Mouse (Mus musculus) right cerebral cortex, postnatal 10 days (tissue): ENCODE results near the gene Elmsan1.
A peak's percentile ranks its signal among the peaks of the same experiment; 100 is the strongest.

ENCODE experiments used
- DNase-seq, 2 experiments: peaks; one replicate each; pipeline ENCODE4 v3.0.0; 2021; ENCODE audit warnings: low spot score in 2 of 2

Elmsan1 gene

DNA sequence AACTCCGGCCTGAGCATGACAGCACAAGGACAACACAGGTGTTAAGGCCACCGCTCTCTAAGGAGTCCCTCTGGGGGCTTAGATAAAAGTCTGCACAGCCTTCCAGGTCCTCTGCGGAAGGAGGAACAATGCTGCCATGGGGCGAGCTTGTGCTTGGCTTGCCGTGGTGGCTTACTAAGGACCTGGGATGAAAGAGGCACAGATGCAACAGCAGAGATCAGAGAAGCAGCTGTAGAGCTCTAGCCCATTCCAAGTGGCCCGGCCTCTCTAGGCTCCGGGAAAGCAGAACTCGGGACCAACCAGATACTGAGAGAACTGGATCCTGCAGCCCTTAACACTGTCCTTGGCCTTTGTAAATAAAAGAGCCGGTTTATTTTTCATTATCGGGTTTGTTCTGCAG lies 66.8 kb downstream of the Elmsan1 start:
- DNase-seq, result no peak

DNA sequence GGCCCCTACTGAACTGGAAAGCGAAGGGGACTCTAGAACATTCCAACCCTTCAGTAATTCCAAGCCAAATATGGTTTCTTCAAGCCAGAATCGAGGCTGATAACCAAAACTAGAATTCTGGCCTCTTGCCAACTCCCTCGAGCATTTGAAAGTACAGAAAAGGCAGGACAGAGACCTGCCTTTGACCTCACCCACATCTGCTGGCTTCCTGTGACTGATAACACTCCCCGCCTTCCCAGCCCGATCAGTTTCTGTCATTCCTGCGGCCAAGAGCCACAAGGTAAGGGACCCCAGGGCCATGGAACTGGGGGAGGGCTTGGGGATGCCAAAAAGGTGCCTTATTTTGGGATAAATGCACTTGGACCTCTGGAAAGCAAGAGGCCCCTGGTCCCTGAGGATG lies 67.7 kb downstream of the Elmsan1 start:
- no peak for DNase-seq

DNA sequence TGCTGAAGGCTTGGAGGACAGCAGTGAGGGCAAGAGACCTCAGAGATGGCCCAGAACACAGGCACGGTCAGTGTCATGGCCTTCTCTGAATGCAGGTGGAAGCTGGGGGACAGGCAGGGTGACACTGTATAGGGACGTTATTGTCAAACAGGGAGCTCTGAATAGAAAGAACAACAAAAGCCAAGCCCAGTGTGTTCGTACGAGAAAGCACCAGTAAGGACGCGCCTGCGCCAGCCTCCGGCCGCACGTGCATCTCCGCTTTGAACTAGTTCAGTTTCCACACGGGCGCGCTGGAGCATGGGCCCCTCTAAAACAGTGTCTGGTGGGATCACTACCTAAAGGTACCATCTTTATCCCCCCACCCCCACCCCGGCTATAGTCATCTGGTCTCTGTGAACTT lies 68.7 kb downstream of the Elmsan1 start:
- no peak for DNase-seq

DNA sequence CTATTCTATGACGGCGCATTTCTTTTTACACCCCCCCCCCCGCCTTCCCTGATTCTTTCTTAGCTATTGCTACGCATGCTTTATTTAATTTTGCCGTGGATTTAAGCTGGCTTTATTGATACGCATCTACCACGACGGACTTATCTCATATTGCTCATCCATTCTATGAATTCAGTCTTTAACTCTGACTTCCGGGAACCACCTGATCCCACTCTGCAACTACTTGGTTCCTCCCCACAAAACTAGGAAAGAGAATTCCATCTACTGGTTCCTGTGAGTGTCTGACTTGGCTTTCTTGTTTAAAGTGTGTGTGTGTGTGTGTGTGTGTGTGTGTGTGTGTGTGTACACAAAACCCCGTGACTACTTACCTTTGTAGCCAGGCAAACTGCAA lies 70.1 kb downstream of the Elmsan1 start:
- no peak for DNase-seq

DNA sequence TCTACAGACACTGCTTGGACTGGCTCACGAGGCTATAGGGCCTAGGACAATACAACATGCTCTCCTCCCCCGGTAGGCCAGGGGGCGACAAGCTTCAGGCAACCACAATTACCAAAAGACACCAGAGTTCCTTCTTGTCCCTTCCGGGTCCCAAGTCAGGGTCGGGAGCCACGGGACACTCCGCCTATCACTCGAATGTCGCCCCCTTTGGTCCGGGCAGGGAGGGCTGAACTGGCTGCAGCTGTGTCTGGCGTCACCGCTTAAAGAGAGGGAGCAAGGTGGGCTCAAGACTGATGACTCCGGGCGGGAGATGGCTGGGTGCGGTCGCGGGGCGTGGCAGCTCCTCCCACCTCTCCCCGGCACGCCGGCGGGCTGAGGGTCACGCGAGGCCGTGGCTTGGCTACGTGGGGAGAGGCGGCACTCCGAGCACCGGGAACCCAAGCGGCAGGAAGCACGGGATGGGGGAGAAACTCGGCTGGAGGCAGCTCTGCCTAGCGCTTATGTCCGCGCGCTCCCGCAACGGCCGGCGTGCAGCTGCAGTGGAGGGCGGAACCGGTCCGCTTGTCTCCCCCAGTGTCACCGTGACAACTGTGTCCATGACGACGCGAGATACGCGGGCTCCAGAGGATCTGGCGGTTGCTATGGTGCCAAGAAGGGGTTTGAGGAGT lies 70.6 kb downstream of the Elmsan1 start, which contains the start of gene Pnma1:
Gene Pnma1, minus strand, starts transcription at position 536 of the 668 bp plus-strand sequence.
- peak; percentile 94 to 95 for DNase-seq

DNA sequence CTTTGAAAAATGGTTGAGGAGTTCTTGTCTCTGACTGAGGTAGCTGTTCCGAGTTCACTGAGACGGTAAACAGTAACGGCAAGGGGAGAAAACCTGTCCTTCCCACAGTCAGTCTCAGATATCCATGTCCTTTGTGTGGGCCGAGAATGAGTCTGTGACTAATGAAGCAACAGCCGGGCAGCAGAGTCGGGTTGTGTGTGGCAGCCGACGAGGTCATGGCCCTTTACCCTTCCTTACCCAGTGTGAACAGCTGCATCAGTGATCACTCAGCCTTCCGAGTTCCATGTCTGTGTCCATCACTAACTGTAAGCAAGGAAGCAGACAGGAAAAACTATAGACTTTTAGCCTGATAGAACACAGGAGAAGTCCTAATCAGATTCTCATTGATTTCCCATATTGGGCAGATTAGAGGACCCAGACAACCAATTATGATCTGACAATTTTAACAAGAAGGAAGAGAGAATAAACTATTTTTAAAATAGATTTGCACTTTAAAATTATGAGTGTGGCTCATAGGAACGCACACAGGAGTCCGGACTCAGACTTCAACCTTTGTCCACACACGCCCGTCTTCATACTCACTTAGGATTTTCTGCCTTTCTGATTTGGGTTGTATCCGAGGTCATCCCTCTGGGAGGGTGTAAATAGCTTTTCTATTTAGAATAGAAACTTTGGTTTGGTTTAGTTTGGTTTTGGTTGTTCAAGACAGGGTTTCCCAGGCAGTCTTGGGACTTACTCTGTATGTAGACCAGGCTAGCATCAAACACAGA lies 76.2 kb downstream of the Elmsan1 start:
- no peak for DNase-seq

DNA sequence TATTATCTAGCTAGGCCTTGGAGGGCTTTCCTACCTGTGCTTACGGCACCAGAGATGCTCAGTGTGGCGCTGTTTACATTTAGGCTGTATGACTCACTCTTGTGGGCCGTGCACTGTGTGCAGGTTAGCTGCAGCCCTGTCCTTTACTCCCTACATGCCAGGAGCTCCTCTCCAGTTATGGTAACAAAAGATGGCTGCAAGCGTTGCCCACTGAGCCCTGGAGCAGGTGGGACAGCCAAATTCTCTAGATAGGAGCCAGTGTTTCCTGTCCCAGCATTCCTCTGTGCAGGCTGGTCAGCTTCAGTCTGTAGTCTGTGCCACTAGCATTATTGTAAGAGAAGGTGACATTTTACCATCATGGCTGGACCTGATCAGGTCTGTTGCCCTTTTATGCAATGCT lies 77.4 kb downstream of the Elmsan1 start:
- DNase-seq, result no peak

DNA sequence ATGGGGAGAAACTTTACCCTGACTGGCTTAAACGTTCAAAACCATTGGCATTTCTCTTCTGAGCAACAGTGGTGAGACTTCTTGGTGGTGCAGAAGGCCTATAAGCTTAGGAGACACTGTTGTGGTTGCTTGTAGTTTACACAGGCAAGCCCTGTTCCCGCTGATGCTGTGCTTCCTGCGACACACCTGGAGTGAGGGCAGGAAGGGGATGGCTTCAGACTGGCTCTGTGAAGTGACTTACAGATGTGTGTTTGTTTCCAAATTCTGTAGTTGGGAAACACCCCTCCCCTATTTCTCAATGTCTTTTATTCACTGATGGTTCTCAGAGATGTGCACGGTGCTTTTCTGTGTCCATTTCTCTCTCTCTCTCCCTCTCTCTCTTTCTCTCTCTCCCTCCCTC lies 78.5 kb downstream of the Elmsan1 start:
- DNase-seq, result no peak

DNA sequence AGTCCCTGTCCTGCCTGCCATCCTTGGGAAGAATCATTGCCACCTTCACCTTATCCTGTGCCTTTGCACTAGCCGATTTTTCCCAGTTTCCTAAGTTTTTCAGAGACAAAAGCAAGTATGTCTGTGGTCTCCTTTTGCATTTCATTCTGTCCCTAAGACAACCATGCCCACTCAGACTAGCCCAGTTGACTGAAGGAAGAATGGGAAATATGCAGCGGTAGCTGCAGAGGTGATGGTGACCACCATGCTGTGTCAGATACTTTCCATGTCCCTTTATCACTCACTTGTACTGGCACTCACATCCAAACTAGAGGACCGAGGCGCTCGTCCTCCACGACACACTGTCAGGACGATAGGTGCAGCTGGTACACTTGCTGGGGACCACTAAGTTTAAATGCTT lies 81.5 kb downstream of the Elmsan1 start:
- no peak for DNase-seq

DNA sequence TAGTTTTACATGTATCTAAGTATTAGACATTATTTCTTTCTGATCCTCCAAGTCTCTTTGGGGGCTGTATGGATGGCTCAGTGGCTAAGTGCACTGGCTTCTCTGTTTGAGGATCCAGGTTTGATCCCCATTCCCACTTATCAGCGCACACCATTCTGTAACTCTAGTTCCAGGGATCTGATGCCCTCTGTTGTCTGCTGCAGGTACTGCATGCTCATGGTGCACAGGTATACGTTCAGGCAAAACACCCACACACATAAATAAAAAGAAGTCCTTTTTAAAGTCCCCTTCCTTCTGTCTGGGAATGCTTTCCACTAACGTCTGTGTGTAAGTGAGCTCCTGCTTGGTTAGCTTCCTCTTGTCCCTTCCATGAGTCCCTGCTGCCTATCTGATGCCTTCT lies 86.4 kb downstream of the Elmsan1 start:
- DNase-seq, result no peak

DNA sequence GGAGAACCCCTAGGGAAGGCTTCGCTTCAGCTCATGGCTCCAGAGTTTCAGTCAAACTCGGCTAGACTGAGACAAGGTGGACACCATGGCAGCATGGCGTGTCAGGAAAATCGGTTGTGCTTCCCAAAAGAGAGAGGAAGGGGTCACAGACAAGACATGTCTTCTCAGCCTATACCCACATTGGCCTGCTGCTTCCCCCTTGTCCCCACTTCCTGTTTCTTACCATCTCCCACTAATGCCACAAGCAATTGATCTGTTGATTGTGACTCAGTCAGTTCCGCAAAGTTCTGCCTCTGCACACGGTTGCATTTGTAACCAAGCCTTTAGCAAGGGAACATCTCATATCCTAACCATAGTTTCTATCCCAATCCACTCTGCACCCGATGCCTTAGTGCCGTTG lies 88.8 kb downstream of the Elmsan1 start:
- no peak for DNase-seq

DNA sequence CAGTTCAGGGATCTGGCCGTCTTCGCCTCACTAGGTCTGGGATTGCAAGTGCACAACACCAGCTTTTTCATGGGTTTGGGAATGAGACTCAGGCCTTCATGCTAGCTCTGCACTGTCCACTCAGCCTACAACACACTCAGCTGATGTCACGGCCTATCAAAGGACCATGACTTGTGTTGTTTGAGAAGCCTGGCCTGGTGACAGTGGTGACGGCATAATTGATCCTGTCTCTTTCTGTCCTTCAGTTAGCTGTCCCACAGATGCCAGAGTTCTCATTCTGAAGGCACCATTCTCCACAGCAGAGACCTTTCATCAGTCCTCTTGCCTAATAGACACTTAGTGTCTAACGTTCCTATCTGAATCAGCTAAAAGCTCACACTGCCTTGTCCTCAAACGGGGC lies 90.1 kb downstream of the Elmsan1 start:
- DNase-seq, result no peak

DNA sequence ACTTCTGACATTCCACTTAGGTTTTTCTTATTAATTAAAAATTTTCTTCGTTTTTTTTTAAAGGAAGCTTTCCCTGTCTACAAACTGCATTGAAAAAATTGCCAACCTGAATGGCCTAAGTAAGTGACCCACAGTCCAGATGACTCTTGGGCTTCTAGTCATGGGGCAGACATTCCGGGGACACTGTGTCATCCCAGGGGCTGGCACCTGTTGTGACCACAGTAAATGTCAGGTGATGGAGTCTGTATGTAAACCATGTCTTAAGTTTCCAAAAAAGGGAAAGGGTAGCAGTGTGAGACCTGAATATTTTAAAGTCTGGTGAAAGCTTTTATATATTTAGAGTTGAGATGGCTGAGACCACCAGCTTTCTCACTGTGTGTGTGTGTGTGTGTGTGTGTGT lies 91.8 kb downstream of the Elmsan1 start:
- DNase-seq, result no peak

DNA sequence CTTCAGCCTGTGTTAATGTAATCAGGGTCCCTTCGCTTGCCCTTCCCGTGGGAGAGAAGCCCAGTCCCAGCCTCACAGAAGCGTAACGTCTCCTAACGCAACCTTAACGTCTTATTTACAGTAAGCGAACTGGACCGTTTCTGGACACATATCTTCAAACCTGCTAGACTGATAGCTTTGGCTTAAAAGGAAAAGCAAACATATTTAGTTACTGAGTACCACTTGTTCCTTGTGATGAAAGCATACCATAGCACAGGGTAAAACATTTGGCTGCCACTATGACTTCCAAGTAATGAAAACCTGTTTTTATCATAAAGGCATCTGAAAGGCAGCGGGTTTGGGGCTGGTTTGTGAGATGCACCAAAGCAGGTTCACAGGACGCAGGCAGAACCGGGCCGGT lies 92.8 kb downstream of the Elmsan1 start:
- no peak for DNase-seq

DNA sequence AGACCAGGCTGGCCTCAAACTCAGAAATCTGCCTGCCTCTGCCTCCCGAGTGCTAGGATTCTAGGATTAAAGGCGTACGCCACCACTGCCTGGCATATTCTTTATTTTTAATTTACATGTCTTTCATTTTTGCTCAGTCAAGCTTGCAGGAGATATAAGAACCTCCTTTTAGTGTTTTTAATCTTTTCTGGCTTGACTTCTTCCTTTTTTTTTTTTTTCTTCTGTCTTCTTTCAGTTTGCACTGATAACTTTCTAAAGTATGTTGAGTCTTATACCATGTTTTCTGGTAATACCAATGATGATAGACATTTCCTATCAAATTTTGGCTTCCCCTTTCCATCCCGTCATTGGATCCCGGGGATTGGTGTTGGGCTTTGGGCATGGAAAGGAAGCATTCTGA lies 99.1 kb downstream of the Elmsan1 start:
- no peak for DNase-seq

DNA sequence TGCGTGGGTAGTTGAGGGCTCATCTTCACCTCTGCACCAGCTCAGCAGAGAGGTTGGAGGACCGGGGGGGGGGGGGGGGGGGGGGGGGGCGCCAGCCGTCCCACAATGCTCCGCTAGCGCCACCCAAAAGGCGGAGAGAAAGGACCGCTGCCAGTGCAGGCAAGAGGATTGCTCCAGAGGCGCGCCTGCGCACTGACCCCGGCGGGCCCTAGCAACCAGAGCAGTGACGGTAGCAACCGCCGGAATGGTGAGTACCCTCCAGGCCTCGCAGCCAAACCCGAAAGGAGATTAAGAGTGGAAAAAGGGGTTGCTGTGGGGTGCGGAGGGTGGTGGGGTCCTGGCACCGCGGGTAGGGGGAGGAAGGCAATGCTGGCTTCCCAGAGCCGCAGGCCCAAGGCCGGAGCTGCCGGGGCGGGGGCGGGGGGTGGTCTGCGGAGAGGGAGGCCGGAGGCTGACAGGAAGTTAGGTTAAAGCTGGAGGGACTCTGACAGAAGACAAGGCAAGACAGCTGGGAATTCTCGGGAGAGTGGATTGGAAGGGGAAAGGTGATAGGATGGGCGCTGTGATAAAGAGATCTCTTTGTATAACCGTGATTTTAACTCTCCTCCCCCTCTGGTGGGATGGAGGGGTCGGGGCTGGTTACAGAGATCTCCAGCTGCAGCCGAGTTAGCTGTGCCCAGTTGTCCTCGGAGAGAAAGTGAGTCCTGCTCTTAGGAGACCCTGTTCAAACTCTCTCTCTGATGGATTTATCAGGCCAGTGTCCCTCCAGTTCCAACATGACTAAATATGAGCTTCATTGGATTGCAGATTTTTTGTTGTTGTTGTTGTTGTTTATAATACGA lies 104.3 kb downstream of the Elmsan1 start, which contains the start of gene Dnal1:
Gene Dnal1, plus strand, starts transcription at position 214 of the 842 bp plus-strand sequence.
- peak; percentile 94 to 96 for DNase-seq

DNA sequence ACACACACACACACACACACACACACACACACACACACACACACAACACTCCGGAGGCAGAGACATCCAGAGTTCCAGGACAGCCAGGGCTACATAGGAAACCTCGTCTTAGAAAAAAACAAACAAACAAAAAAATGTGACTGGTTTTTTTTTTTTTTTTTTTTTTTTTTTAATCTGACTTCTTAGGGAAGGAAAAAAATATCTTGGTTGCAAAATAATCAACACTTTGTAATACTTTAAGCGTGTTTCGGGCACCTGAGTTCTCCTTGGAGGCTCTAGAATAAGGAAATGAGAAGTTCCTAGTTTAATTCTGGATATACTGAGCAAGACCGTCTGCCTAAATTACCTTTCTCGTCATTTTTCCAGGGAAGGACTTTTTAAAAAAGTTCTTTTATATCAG lies 105.0 kb downstream of the Elmsan1 start:
- DNase-seq, result no peak

DNA sequence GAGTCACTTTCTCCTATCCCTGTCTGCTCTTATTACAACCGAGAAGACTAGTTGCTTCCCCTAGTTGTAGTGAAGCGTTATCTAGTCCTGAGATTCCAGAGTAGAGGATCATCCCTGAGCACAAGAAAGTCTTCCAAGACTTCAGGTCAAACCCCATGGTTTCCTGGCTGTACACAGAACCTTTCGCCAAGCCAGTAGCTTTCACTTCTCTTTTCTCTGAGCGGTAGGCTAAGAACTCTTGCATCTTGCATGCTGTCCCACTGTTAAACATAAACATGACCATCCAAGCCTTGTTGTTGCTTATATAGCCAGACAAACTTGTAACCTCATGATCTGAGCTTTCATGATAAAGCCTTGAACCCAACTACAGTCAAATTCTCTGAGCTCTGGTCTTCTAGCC lies 107.9 kb downstream of the Elmsan1 start:
- DNase-seq, result no peak

DNA sequence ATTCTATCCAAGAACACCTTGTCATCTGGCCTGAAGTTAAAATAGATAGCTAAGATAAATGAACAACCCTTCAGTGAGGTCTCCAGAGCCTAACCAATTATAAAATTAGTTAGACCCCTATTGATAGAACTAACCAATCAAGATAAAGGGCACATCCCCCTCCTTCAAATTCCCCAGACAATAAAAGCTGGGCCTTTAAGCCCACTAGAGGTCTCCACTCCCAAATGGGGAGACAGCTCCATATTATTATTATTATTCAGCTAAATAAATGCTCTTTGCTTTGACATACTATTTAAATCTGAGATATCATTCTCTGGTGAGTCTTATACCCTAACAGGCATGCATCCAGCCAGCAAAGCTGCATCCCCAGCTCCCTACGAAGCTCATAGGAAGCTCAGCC lies 108.8 kb downstream of the Elmsan1 start:
- DNase-seq, result no peak

DNA sequence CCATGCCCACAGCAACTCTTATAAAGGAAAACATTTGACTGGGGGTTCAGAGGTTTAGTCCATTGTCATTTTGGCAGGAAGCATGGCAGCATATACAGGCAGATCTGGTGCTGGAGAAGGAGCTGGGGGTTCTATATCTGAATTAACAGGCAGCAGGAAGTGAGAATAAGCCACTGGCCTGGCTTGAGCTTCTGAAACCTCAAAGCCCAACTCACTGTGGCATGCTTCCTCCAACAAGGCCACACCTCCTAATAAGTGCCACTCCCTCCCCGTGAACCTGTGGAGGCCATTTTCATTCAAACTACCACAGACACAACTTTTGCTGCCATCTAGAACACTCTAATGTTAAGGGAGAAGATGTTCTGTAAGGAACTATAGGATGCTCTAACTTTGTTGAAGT lies 111.0 kb downstream of the Elmsan1 start:
- no peak for DNase-seq

DNA sequence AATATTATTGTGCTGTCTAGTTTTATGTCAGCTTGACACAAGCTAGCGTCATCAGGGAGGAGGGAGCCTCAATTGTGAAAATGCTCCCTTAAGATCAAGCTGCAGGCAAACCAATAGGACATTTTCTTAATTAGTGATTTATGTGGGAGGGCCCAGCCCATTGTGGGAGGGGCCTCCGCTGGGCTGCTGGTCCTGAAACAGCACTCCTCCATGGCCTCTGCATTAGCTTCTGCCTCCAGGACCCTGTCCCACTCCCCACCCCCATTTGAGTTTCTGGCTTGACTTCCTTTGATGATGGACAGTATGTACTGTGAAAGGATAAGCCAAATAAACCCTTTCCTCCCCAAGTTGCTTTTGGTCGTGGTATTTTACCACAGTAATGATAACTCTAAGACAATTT lies 111.7 kb downstream of the Elmsan1 start:
- no peak for DNase-seq

DNA sequence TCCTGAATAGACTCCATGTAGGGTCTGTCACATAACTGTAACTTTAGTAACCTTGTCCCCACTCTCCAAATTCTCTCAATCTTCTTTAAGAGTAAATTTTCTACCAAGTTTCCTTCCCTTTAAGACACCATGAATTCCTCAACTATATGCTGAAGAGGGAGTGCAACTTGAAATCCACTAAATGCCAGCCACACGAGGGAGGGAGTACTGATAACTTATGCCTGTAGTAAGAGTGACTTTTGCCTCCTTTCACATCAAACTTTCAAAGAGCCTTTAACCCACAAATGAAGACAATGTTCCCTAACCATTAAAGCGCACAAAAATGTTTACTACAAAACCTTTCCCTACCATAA lies 117.2 kb downstream of the Elmsan1 start:
- no peak for DNase-seq
